Mouse (Mus musculus): ENCODE data around the gene Zmynd8.

Zmynd8 gene

DNA sequence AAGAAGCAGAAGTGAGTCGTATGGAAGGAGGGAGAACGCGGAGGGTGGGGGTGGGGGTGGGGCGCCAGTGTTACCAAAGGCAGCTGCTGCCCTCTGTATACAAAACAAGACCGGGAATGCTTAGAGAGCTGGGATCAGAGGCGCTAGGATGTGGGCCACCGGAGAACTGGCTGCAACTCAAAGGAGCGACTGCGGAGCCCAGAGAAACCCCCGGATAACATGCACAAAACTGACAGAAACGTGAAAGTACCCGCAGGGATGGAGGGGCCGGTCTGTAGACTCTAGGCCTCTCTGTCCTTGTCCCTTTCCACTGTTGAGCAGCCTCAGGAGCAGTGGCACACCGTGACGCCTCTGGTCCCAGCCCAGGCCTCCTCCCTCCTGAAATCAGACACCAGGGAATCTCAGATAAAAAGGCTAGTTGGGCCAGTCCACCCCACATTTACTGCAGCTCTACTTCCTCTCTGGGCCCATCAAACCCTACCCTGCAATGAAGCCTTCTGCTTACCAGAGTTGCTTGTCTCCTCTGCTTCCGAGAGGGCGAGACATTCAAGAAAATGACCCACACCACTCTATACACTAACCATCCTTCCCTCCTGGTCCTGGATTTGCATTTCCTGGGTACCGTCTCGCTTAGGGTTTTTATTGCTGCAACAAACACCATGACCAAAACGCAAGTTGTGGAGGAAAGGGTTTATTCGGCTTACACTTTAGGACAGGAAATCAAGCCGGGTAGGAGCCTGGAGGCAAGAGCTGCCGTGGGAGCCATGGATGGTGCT, 1.7 kb upstream of the Zmynd8 start:
- in situ Hi-C loops (cut with MseI, MboI): no loop called here

DNA sequence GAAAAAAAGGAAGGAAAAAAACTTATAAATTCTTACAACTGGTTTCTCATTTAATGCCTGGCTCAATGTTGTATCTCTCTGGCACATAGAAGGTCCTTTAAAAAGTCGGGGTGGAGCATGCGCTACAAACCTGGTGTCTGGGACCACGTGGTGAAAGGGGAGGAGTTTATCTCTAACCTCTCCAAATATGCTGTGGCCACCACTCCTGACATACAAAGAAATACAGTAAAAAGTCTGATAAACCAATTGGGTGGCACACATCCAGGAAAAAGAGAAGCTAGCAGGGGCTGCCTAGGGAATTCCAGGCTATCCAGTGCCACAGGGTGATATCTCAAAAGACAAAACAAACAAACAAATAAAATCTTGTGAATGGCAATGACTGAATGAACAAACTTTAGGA, 1.1 kb upstream of the Zmynd8 start:
- in situ Hi-C loops (cut with MseI, MboI): no loop called here

GRCm38 (mm10) chr2:165899474-165899873, 658 bp upstream of the Zmynd8 start:
- in situ Hi-C loops (cut with MseI, MboI): no loop called here

GRCm38 (mm10) chr2:165896171-165896570, 2.6 kb downstream of the Zmynd8 start:
- in situ Hi-C loops (cut with MseI, MboI): no loop called here

DNA sequence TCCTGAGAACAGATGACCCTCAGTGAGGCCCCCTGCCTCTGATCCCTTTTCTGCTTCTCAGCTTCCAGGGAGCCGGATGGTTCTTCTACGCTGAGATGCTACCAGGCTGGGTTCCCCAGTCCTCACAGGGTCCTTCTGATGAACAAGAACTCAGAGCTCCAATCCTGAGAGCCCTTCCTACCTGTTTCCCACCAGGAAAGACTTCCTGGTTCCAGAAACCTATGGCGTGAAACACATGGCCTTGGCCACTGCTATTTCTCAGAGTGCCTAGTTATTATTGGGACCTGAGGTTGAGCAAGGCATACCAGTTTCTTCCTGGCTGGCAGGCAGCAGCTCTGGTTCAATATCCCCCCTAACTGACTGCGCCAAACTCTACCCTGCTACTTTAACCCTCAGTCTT, 3.1 kb downstream of the Zmynd8 start:
- in situ Hi-C loops (cut with MseI, MboI): no loop called here

DNA sequence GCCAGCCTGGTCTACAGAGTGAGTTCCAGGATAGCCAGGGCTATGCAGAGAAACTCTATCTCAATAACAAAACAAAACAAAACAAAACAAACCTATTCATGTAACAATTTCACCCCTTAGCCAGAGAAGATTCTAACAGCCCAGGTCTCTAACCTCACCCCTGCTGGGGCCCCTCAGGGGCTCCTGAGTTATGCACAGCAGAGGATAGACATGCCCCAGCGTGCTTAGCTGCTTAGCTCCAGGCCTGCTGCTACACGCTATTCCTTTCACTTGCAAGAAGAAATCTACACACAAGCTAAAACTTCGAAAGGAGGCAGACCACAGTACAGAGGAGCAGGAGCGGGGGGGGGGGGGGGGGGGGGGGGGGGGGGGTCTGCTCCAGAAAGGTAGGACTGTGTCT, 4.3 kb downstream of the Zmynd8 start:
- in situ Hi-C loops (cut with MseI, MboI): no loop called here

- in situ Hi-C loops (cut with MseI, MboI): no loop called here
Measured at GRCm38 (mm10) chr2:165893232-165893631, 5.6 kb downstream of the Zmynd8 start.

GRCm38 (mm10) chr2:165892626-165893025, 6.2 kb downstream of the Zmynd8 start:
- in situ Hi-C loops (cut with MseI, MboI): no loop called here

GRCm38 (mm10) chr2:165890401-165890800, 8.4 kb downstream of the Zmynd8 start:
- in situ Hi-C loops (cut with MseI, MboI): no loop called here

GRCm38 (mm10) chr2:165889874-165890273, 8.9 kb downstream of the Zmynd8 start:
- in situ Hi-C loops (cut with MseI, MboI): no loop called here

- in situ Hi-C loops (cut with MseI, MboI): no loop called here
Measured at GRCm38 (mm10) chr2:165889266-165889665, 9.6 kb downstream of the Zmynd8 start.

- in situ Hi-C loops (cut with MseI, MboI): no loop called here
Measured at GRCm38 (mm10) chr2:165888813-165889221, 10.0 kb downstream of the Zmynd8 start.

- in situ Hi-C loops (cut with MseI, MboI): no loop called here
Measured at GRCm38 (mm10) chr2:165888396-165888795, 10.4 kb downstream of the Zmynd8 start.

GRCm38 (mm10) chr2:165886857-165887628, 11.8 kb downstream of the Zmynd8 start:
- in situ Hi-C loops (cut with MseI, MboI): no loop called here

- in situ Hi-C loops (cut with MseI, MboI): no loop called here
Measured at GRCm38 (mm10) chr2:165886482-165886856, 12.3 kb downstream of the Zmynd8 start.

- in situ Hi-C loops (cut with MseI, MboI): no loop called here
Measured at GRCm38 (mm10) chr2:165885951-165886320, 12.9 kb downstream of the Zmynd8 start.

- in situ Hi-C loops (cut with MseI, MboI): no loop called here
Measured at GRCm38 (mm10) chr2:165885225-165885950, 13.4 kb downstream of the Zmynd8 start.

DNA sequence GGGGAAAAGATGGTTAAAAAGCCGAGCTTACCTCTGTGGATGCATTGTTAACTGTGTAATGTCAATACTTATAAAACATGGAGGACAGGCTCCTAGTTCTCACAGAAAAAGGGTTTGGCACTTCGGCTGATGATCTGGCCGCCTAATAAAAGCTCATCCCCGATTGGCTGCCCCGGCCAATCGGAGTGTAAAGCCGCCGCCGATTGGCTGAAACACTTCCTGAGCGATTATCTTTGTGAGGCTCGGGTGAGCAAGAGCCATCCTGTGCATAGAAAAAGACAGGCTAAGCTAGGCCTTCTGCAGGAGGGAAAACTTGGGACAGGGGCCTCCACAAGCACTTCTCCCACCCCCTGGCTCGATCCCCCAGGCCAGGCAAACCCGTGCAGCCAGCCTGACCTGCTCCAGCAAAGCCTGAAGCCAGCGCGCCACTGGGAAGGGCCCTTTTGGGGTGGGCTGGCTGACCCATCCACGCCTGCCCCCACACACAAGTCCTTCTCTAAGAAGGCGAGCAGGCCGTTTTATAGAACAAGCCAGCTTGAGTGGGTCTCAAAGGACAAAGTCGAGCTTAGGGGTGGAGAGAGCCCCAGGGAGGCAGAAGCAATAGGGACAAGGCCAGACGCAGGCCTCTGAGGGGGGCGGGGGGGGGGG, 14.1 kb downstream of the Zmynd8 start:
- in situ Hi-C loops (cut with MseI, MboI): no loop called here

- in situ Hi-C loops (cut with MseI, MboI): no loop called here
Measured at GRCm38 (mm10) chr2:165883846-165884576, 14.8 kb downstream of the Zmynd8 start.

DNA sequence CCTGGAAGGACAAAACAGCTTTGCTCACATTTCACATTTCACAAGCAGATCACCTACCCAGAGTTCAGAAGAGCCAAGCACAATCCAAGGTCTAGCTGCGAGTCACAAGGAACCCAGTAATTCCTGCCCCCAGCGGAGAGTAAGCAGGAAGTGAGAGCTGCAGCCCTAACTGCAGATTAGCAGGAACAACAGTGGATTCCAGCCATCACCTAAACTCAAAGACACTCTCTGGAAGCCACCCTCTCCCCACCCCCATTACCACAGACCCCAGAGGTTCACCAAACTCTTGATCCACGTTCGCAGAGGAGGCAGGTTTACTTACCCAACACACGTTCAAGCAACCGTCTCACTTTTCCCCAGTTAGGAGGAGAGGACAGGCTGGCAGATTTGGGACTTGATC, 15.8 kb downstream of the Zmynd8 start:
- in situ Hi-C loops (cut with MseI, MboI): no loop called here
